Mouse (Mus musculus) monocyte, adult 5-6 weeks (primary cell): ENCODE measurements at regions not wholly inside any gene's neighbourhood (a gene's known extent, or its start where the extent isn't known, plus 50 kb on each side); places are given as distances from the start of the nearest gene placed in this dataset.

ENCODE experiments used
- ATAC-seq: fragments of 153-309, 156-312 bp; replicated peaks from 2 replicates; pipeline ENCODE4 v1.8.0; 2017; ENCODE audit warnings: mild to moderate bottlenecking; ENCODE audit not compliant: low TSS enrichment, insufficient number of reproducible peaks, severe bottlenecking, poor library complexity, low FRiP score

- no peak for ATAC-seq
Measured at GRCm38 (mm10) chr2:137536581-137536980, 420.1 kb upstream of the Jag1 start.

- no peak for ATAC-seq
Measured at GRCm38 (mm10) chr2:137516271-137516670, 399.8 kb upstream of the Jag1 start.

GRCm38 (mm10) chr2:137515043-137515442 lies 398.6 kb upstream of the Jag1 start:
- ATAC-seq: no peak

GRCm38 (mm10) chr2:137513895-137514506 lies 397.6 kb upstream of the Jag1 start:
- ATAC-seq: no peak

GRCm38 (mm10) chr2:137510671-137511235 lies 394.3 kb upstream of the Jag1 start:
- ATAC-seq: no peak

- no peak for ATAC-seq
Measured at GRCm38 (mm10) chr2:137501236-137501635, 384.8 kb upstream of the Jag1 start.

GRCm38 (mm10) chr2:137497616-137498015 lies 381.2 kb upstream of the Jag1 start:
- no peak for ATAC-seq

GRCm38 (mm10) chr2:137493600-137493999 lies 377.2 kb upstream of the Jag1 start:
- ATAC-seq: no peak

- ATAC-seq: no peak
Measured at GRCm38 (mm10) chr2:137489181-137489682, 372.8 kb upstream of the Jag1 start.

GRCm38 (mm10) chr2:137468769-137469168 lies 352.3 kb upstream of the Jag1 start:
- no peak for ATAC-seq

- ATAC-seq: no peak
Measured at GRCm38 (mm10) chr2:137457061-137457753, 340.8 kb upstream of the Jag1 start.

- no peak for ATAC-seq
Measured at GRCm38 (mm10) chr2:137456436-137456835, 340.0 kb upstream of the Jag1 start.

GRCm38 (mm10) chr2:137446919-137447318 lies 330.5 kb upstream of the Jag1 start:
- ATAC-seq: no peak

- no peak for ATAC-seq
Measured at GRCm38 (mm10) chr2:137437741-137438140, 321.3 kb upstream of the Jag1 start.

- no peak for ATAC-seq
Measured at GRCm38 (mm10) chr2:137436161-137436560, 319.7 kb upstream of the Jag1 start.

GRCm38 (mm10) chr2:137422656-137423055 lies 306.2 kb upstream of the Jag1 start:
- no peak for ATAC-seq

GRCm38 (mm10) chr2:137419678-137420077 lies 303.2 kb upstream of the Jag1 start:
- no peak for ATAC-seq

- no peak for ATAC-seq
Measured at GRCm38 (mm10) chr2:137417691-137418090, 301.2 kb upstream of the Jag1 start.

- ATAC-seq: no peak
Measured at GRCm38 (mm10) chr2:137413432-137413831, 297.0 kb upstream of the Jag1 start.

- no peak for ATAC-seq
Measured at GRCm38 (mm10) chr2:137409611-137410010, 293.2 kb upstream of the Jag1 start.
